Mouse (Mus musculus): ENCODE data around the gene Lipt2.

Lipt2 gene

DNA sequence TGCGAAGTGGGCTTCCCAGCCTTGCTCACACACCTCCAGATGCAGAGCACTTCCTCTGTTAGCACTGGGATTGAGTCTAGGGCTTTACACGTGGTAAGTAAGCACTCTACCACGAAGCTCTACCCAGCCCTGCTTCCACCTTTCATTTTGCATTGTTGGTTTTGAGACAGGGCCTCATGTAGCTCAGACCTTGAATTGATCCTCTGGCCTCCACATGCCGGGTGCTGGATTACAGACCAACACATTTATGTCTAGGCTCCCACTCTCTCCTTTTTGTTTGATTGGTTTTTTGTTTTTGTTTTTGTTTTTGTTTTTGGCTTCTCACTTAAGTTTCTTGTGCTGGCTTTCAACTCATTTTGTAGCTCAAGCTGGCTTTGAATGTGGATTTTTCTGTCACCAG is 11.7 kb downstream of the Lipt2 start:
- DNase-seq (ENCODE audit: low spot score in 2 of 2) = no peak

DNA sequence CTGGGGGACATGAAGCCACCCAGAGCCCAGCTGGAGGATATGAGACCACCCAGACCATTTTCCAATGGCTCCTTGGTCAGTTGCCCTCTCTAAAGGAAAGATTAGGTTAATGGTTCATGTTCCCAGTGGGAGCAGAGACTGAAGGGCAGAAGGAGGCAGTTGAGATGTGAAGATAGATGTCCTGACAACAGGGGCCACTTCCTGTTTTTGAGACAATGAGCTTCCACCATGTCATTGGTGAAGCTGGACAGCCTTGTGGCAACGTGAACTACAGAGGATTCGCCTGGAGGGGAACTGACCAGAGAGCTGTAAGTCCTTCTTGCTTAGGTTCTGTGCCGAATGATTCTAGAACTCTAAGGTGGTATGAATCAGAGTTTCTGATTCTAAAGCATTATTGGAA is 17.2 kb downstream of the Lipt2 start, which contains the start of gene Kcne3:
Gene Kcne3, plus strand, starts transcription at position 234 of the 400 bp plus-strand sequence.
- DNase-seq (ENCODE audit: low spot score in 2 of 2) = no peak

DNA sequence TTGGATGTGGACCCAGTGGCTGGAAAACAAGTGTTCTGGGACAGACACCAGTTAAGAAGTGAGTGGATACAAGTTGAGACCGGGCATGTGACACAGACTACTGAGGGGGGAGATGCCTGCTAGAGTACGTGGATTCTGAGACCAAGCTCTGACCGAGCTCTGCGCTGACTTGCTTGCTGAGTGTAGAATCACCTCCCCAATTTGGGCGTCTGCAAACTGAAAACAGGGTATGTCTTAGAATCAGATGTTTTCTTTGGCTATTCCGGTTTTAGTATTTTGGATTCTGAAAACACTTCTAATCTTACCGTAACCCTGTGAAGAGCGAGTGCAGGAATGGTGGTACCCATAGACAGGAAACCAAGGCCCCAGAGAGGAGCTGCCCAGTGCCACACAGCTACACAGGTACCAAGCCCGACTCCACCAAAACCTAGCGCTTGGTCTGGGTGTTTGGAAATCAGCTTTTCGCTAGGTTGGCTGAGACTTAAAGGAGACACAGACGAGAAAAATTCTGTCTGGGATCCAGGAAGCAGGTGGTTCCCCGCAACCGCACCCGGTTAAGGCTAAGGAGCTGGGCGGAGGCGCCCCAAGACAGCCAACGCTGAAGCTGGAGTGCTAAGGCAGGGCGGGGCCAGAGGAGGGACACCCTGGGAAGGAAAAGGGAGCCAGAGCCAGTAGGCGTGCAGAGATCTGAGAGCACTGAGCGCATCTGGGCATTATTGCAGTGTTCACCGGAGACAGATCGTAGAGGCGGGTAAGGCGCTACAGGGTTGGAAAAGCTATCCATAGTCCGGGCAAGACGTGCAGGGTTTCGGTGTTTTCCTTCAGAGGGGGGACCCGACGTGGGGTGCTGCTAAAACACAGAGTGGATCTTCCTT is 19.2 kb downstream of the Lipt2 start:
- DNase-seq (ENCODE audit: low spot score in 2 of 2) = peak in 1 of 2 experiments; percentile 62

DNA sequence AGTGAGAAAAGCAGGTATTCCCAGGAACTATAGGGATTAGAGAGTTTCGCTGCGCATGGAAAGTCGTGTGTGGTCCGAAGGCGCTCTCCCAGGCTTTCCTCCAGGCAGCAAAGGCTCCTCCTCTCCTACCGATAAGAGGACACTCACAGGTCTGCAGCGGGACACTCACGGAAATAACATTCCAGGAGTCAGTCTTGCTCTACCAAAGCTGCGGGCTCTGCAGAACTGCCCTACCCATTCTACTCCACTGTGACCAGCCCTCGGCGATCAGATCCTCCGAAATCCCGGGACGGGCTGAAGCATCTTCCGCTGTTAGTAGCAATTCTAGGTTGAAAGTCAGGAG is 19.8 kb downstream of the Lipt2 start:
- no peak for DNase-seq (ENCODE audit: low spot score in 2 of 2)

DNA sequence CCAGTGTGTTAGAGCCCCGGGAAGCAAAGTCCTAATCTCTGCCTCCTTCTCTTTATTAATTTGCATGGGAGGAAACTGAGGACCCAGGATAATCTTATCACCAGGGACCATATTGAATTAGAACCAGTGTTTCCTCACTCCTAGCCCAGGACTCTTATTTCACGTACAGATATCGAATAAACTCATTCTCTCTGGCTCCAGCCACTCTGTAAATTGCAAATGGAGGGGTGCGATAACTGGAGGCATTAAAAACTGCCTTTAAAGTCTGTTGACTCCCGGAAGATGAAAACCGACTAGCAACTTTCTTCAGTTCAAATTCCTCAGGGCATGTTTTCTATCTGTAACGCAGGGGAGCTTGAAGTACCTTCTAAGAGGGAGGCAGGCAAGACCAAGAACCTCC is 20.3 kb downstream of the Lipt2 start:
- no peak for DNase-seq (ENCODE audit: low spot score in 2 of 2)

DNA sequence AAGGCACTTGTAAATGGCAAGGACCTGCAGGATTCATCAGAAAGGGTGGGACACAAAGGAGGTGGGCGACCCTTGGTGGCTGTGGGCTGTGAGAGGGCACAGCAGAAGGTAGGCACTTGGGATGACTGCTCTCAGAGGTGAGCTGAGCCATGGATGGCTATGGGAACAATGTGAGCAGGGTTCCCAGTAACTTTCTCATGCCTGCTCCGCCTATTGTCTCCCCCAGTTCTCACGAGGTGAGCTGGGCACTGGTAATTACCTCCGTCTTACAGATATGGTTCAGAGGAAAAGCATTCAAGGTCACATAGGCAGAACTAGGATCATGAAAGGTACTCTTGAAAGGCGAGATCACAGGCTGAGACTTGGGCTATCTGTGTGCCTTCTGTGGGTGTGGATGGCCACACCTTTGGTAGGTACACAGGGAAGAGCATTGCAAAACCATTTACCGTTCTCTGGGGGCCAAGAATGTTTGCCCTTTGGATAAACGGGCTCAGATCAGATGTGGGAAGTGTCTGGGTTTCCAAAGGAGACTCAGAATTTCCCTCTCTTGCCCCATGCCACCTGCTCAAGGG is 20.8 kb downstream of the Lipt2 start:
- no peak for DNase-seq (ENCODE audit: low spot score in 2 of 2)

DNA sequence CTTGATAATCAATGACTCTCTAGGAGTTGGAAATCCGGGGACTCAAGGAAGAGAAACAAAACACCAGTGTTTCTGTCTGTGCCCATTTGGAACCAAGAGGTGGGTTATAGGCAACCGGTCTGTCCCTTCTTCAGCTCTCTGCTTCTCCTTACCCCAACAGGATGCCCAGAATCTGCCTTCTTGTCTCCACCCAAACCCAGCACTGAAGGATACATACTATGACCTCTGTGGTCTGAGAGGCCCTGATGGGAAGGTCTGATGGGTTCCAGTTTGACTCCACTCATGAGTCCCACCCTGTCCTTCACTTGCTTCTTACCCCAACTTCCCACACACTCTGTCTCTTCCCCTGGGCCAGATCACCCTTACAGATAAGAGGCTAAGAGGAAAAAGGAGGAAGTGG is 22.1 kb downstream of the Lipt2 start:
- DNase-seq (ENCODE audit: low spot score in 2 of 2) = no peak

DNA sequence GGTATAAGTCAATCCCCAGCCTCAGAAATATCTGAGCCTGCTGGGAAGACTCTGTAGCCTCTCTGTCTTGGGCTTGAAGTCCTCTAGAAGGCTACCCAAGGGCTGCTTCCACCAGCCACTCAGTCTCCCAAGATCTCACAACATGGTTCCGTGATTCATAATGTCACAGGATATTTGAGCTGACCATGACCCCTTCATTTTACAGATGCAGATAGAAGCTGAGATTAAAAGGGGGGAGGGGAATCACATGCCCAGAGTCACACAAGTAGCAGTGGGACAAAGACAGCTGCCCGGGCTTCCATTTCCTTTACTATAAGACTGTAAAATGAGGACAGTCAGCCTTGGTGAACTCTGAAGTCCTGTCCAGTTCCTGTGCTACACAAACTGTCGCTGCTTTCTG is 22.5 kb downstream of the Lipt2 start:
- DNase-seq (ENCODE audit: low spot score in 2 of 2) = no peak

DNA sequence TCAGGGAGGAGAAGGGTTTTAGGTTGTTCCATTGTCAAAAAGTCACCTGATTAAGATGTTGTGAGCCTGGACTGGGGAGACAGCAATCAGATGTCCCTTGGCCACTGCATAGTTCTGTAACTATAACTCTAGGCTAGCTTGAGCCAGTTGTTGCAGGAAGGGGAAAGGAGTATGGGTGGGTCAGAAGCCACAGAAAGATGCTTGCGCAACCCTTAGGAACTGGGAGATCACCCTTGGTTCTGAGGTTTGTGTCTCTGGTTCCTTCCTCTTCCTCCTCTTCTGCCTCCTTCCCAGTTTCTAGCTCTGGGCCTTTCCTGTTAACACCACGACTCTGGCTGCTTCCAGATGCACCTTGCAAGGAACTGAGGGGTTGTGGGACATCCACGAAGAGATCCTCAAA is 23.3 kb downstream of the Lipt2 start:
- no peak for DNase-seq (ENCODE audit: low spot score in 2 of 2)

DNA sequence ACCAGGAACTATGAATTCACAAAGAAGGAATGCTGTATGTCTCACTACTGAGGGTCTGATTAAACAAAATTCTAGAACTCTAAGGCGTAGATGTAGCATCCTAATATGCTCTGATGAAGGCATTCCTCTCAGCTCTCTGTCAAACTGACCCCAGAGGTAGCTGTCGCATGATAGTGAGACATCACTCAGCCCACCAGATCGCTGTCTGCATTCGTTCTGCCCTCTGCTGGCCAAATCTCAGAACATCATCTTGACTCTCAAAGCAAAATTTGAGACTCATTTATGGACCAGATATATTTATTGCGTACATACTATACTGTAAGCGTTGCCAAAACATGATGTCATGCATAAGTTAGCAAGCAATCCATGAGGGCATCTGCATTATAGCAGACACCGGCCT is 28.5 kb downstream of the Lipt2 start:
- peak in 1 of 2 experiments; percentile 47 for DNase-seq (ENCODE audit: low spot score in 2 of 2)

DNA sequence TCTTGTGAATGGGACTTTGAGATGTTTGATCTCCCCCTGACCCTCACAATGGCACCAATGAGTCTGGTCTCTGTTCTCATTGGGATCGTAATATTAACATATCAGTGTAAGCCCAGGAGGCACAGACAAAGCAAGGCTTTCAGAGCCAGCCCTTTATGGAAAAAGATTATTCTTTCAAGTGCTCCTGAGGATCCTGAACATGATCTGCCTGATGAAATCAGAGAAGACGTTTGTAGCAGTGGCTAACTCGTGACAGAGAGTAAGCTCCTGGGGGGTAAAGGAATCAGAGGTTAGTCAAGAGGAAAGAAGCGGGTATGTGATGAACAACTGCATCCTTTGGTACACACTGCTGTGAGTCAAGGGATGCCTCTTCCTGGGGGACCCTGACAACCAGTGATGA is 31.1 kb downstream of the Lipt2 start:
- no peak for DNase-seq (ENCODE audit: low spot score in 2 of 2)

DNA sequence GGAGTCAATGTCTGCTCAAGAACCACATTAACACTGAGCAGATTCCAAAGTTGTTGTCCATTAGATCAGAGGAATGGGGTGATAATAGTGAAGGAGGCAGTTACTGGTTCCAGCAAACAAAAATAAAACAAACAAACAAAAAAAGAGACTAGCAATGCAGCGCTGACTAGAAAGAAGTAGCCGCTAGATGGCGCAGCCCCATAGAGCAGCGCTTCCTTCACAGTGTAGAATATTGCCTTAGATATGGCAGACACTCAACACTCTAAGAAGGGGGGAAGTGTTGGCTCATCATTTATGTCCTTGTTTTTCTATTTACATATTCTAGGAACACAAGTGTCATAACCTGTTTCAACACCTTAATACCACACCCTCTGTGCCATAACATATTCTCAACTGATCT is 31.7 kb downstream of the Lipt2 start:
- DNase-seq (ENCODE audit: low spot score in 2 of 2) = peak in 1 of 2 experiments; percentile 66

DNA sequence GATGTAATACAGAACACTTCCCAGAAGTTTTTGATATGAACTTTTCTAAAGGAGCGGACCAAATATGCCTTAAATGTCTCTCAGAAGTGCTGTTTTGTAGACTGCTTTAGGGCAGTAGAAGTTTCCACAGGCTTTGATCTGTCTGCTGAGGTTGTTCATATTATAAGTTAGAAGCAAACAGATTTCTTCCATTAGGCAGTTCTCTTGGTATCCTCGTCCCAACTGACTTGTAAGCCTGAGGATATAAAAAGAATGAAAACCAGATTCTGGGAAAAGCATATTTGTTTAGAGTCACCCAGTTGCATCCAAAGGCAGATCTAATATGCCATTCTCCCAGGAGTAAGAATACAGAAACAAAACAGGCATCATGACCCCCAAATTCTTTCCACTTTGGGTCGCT is 42.1 kb downstream of the Lipt2 start:
- DNase-seq (ENCODE audit: low spot score in 2 of 2) = no peak

DNA sequence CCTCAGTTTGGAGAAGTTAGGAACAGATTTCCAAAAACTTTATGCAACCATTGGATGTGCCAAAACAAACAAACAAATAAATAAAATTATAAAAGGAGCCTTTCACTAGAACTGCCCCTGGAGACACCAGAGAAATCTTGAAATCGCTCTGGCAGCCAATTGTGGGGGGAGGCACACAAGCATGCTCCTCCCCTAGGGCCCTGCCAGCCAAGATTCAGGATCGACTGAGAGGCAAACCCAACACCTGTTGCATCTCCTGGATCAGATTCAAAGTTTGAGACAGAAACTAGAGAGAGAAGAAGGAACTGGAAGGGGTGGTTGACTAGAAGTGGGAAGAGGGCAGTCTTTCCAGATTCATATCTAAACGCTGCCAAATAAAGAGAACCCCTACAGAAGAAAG is 44.5 kb downstream of the Lipt2 start:
- no peak for DNase-seq (ENCODE audit: low spot score in 2 of 2)

DNA sequence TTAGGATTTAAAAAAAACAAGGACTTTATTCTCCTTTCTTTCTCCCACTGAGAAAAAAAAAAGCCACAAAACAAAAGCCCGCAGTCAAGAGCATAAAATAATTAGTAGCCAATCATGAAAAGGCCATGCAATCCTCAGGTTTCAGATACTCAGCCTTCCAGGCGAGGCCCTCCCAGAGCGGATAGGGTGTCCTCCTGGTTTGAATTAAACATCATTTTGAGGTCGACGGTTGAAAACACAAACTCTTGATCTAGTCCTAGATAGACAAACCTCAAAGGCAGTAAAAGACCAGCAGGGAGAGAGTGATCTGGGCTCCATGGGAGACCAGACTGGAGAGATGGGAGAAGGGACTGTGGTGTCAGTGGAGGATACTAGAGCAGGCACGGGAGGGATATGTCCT is 45.8 kb downstream of the Lipt2 start:
- DNase-seq (ENCODE audit: low spot score in 2 of 2) = no peak

DNA sequence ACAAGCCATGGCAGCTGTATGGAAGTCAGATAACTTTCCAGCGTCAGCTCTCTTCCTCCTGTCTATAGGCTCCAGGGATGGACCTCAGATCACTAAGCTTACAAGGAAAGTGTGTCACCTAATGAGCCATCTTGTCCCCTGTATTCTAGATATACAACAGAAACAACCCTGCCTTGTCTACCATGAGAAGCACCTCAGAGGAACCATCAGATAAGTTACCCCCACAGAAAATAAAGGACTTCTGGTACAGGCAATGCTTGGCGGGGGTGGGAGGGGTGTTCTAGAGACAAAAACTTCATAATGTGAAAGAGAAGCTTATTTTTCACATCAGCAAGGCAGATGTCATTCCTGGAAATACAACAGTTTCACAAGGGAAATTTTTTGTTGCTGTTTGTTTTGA is 47.1 kb downstream of the Lipt2 start:
- no peak for DNase-seq (ENCODE audit: low spot score in 2 of 2)

DNA sequence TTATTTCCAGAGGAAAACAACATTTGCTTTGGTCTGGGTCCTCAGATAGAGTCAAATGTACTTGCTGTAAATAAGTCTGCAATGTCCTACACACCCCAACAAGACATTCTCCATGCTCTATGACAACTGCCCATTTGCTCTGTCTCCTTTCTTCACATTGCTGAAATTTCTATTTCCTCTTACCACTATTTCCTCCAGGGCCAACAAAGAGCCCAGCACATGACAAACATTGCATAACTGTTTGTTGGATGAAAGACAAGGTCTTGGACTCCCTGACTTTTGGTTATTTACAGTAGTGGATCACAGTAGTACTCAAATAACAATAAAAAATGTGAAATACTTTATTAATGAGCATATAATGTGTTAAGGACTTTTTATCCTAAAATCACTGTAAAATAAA is 48.8 kb downstream of the Lipt2 start:
- DNase-seq (ENCODE audit: low spot score in 2 of 2) = no peak
